14 mouse cellular contexts compared by ENCODE assay signal in genomic region chr11:113467313-113467811, GRCm38 (mm10).
DNase-seq lines count a peak whose midpoint lies in the region; ATAC-seq and TF ChIP-seq lines count a peak whose summit lies in the region.
"Had no signal": no experiment of that assay in that cellular context is flagged by ENCODE, and none has a peak within 500 bp of the region (broad histone marks: within the 10 kb centered on the region; RNA-seq: fewer than 3 reads in every experiment).

No protein-coding gene starts in this region.

- no peaks in the 10 kb centered on the region for H3K27me3 ChIP-seq in embryonic facial prominence, embryonic 14.5 days (replicated peaks; ENCODE audit: control insufficient read depth, insufficient read depth, low read length)
- H3K27me3 ChIP-seq in hindbrain, embryonic 12.5 days: no peaks in the 10 kb centered on the region
- no peaks in the 10 kb centered on the region for H3K27me3 ChIP-seq in midbrain, embryonic 15.5 days (replicated peaks)
- no peaks in the 10 kb centered on the region for H3K27me3 ChIP-seq in liver, postnatal 0 days (ENCODE audit: insufficient read depth, low read length)
- no peaks in the 10 kb centered on the region for H3K27me3 ChIP-seq in liver, embryonic 11.5 days (replicated peaks; ENCODE audit: control insufficient read depth, insufficient read depth, low read length)
- H3K27me3 ChIP-seq: megakaryocyte, embryonic 14.5 days had no signal

- H3K9ac ChIP-seq in embryonic facial prominence, embryonic 14.5 days (ENCODE audit: low read depth, low read length): no peak overlapping the region
- H3K9ac ChIP-seq in hindbrain, embryonic 12.5 days: no peak overlapping the region
- H3K9ac ChIP-seq in midbrain, embryonic 15.5 days: no peak overlapping the region
- H3K9ac ChIP-seq in liver, postnatal 0 days (replicated peaks): no peak overlapping the region
- no peak overlapping the region for H3K9ac ChIP-seq in liver, embryonic 11.5 days (ENCODE audit: low read depth, low read length)

- no peak overlapping the region for H3K27ac ChIP-seq in embryonic facial prominence, embryonic 14.5 days (replicated peaks; ENCODE audit: low read depth, low read length)
- H3K27ac ChIP-seq in hindbrain, embryonic 12.5 days: peak overlapping the region; percentile 91
- H3K27ac ChIP-seq in midbrain, embryonic 15.5 days: peak overlapping the region; percentile 63
- no peak overlapping the region for H3K27ac ChIP-seq in liver, postnatal 0 days (ENCODE audit: low read depth)
- no peak overlapping the region for H3K27ac ChIP-seq in liver, embryonic 11.5 days (ENCODE audit: low read depth, low read length)
- H3K27ac ChIP-seq: limb, embryonic 10.5 days had no signal

- 81% methylated on average over 12 of the region's 12 CpGs for WGBS in embryonic facial prominence, embryonic 14.5 days
- WGBS in hindbrain, embryonic 12.5 days: 34% methylated on average over 12 of the region's 12 CpGs
- WGBS in midbrain, embryonic 15.5 days: 11% methylated on average over 12 of the region's 12 CpGs
- 80% methylated on average over 12 of the region's 12 CpGs for WGBS in liver, postnatal 0 days (ENCODE audit: insufficient replicate concordance)
- WGBS in liver, embryonic 11.5 days: 78% methylated on average over 12 of the region's 12 CpGs

- no peaks in the 10 kb centered on the region for H3K4me1 ChIP-seq in embryonic facial prominence, embryonic 14.5 days (ENCODE audit: control insufficient read depth, insufficient read depth, low read length)
- peaks cover 43% of the 10 kb centered on the region for H3K4me1 ChIP-seq in hindbrain, embryonic 12.5 days
- H3K4me1 ChIP-seq in midbrain, embryonic 15.5 days: peaks cover 22% of the 10 kb centered on the region
- peaks cover 6% of the 10 kb centered on the region for H3K4me1 ChIP-seq in liver, postnatal 0 days (ENCODE audit: insufficient read depth)
- H3K4me1 ChIP-seq in liver, embryonic 11.5 days (replicated peaks; ENCODE audit: control insufficient read depth, insufficient read depth, low read length): no peaks in the 10 kb centered on the region; the same call in 1 of the 2 replicates

- TF ChIP-seq EP300 in liver, postnatal 0 days (IDR thresholded peaks at IDR 0.05; ENCODE audit: low read depth): no peak

- 0 out of 2 replicates have a peak, but pooled peaks have one; percentile 17 for ATAC-seq in embryonic facial prominence, embryonic 14.5 days (ENCODE audit: low read depth)
- peak; percentile 68 for ATAC-seq in hindbrain, embryonic 12.5 days (ENCODE audit: low FRiP score)
- ATAC-seq in midbrain, embryonic 15.5 days (replicated peaks): peak; percentile 62
- no peak for ATAC-seq in liver, postnatal 0 days
- ATAC-seq in liver, embryonic 11.5 days (replicated peaks; ENCODE audit: low FRiP score): no peak

- H3K9me3 ChIP-seq in embryonic facial prominence, embryonic 14.5 days (ENCODE audit: control insufficient read depth, low read length): no peaks in the 10 kb centered on the region
- H3K9me3 ChIP-seq in hindbrain, embryonic 12.5 days (replicated peaks): no peaks in the 10 kb centered on the region
- H3K9me3 ChIP-seq in midbrain, embryonic 15.5 days: no peaks in the 10 kb centered on the region
- no peaks in the 10 kb centered on the region for H3K9me3 ChIP-seq in liver, postnatal 0 days (ENCODE audit: low read length)
- H3K9me3 ChIP-seq in liver, embryonic 11.5 days (ENCODE audit: control insufficient read depth, low read length): no peaks in the 10 kb centered on the region
- H3K9me3 ChIP-seq: limb, embryonic 10.5 days had no signal

- no peaks in the 10 kb centered on the region for H3K36me3 ChIP-seq in embryonic facial prominence, embryonic 14.5 days (ENCODE audit: control insufficient read depth, insufficient read depth, low read length)
- no peaks in the 10 kb centered on the region for H3K36me3 ChIP-seq in hindbrain, embryonic 12.5 days
- no peaks in the 10 kb centered on the region for H3K36me3 ChIP-seq in midbrain, embryonic 15.5 days (replicated peaks)
- H3K36me3 ChIP-seq in liver, postnatal 0 days (replicated peaks; ENCODE audit: insufficient read depth, low read length): no peaks in the 10 kb centered on the region
- H3K36me3 ChIP-seq in liver, embryonic 11.5 days (ENCODE audit: control insufficient read depth, insufficient read depth, low read length): no peaks in the 10 kb centered on the region
- H3K36me3 ChIP-seq: limb, embryonic 10.5 days had no signal

- no peak overlapping the region for H3K4me2 ChIP-seq in embryonic facial prominence, embryonic 14.5 days (ENCODE audit: low read depth, low read length)
- no peak overlapping the region; the same call in 1 of the 2 replicates for H3K4me2 ChIP-seq in hindbrain, embryonic 12.5 days (replicated peaks)
- no peak overlapping the region for H3K4me2 ChIP-seq in midbrain, embryonic 15.5 days
- no peak overlapping the region for H3K4me2 ChIP-seq in liver, postnatal 0 days (ENCODE audit: low read depth, low read length)
- H3K4me2 ChIP-seq in liver, embryonic 11.5 days: no peak overlapping the region
- H3K4me2 ChIP-seq: heart, embryonic 11.5 days had no signal

- peak; percentile 89 for DNase-seq in brain, embryonic 14.5 days (ENCODE audit: low read depth)
- no peak for DNase-seq in embryonic facial prominence, embryonic 14.5 days (ENCODE audit: low spot score)
- no peak for DNase-seq in liver, postnatal 0 days
- DNase-seq in left cerebral cortex, adult 11 months (ENCODE audit: low spot score): no peak
- no peak for DNase-seq in liver, embryonic 11.5 days (ENCODE audit: low spot score)
- no peak for DNase-seq in lung, postnatal 10 days
- DNase-seq: gastrocnemius, postnatal 10 days; heart, postnatal 4 days; thymus, adult 18-20 months had no signal

- TF ChIP-seq CTCF in brain, embryonic 14.5 days (IDR thresholded peaks at IDR 0.05; ENCODE audit: borderline replicate concordance, extremely low read depth, insufficient read depth, insufficient read length): no peak
- TF ChIP-seq CTCF in liver, postnatal 0 days (IDR thresholded peaks at IDR 0.05; ENCODE audit: low read depth): no peak

- TF ChIP-seq POLR2A in brain, embryonic 14.5 days (IDR thresholded peaks at IDR 0.05; ENCODE audit: borderline replicate concordance, extremely low read depth, insufficient read depth, insufficient read length, poor library complexity, severe bottlenecking): no peak

- H3K4me3 ChIP-seq in embryonic facial prominence, embryonic 14.5 days (ENCODE audit: low read depth, low read length): no peak overlapping the region
- H3K4me3 ChIP-seq in hindbrain, embryonic 12.5 days: no peak overlapping the region
- no peak overlapping the region for H3K4me3 ChIP-seq in midbrain, embryonic 15.5 days
- no peak overlapping the region for H3K4me3 ChIP-seq in liver, postnatal 0 days (ENCODE audit: low read depth, low read length)
- H3K4me3 ChIP-seq in liver, embryonic 11.5 days (ENCODE audit: low read depth, low read length): no peak overlapping the region
- H3K4me3 ChIP-seq: limb, embryonic 10.5 days; megakaryocyte, embryonic 14.5 days had no signal

Comparison
In these comparisons a context has a peak if more than half of its experiments do, and no peak if none do; other contexts are left out.
1. ATAC-seq: peak in embryonic facial prominence, embryonic 14.5 days (single experiment), hindbrain, embryonic 12.5 days (single experiment) and midbrain, embryonic 15.5 days (single experiment); none in liver, postnatal 0 days (single experiment) and liver, embryonic 11.5 days (single experiment).
2. H3K27ac ChIP-seq: peak in hindbrain, embryonic 12.5 days (single experiment) and midbrain, embryonic 15.5 days (single experiment); none in embryonic facial prominence, embryonic 14.5 days (single experiment), liver, postnatal 0 days (single experiment) and liver, embryonic 11.5 days (single experiment).